Mouse (Mus musculus): ENCODE data around the gene Gigyf2. TPM values are rescaled to one million over a fixed set of nuclear protein-coding genes. Genes with fewer than 3 reads are reported as not detected.

Gene Gigyf2
- 59.4 and 93.4 TPM in 2 replicates for total RNA-seq (2015; ENCODE audit: low replicate concordance)
- 169 and 215 TPM in 2 replicates for total RNA-seq (2017; ENCODE audit: low replicate concordance)

GRCm38 (mm10) chr1:87326742-87327163 is at the start of gene Gigyf2:
Gigyf2 (plus strand) TSS chr1:87326998.
- peak; percentile 97 for ATAC-seq (replicated peaks; ENCODE audit: low FRiP score, poor library complexity, severe bottlenecking)

DNA sequence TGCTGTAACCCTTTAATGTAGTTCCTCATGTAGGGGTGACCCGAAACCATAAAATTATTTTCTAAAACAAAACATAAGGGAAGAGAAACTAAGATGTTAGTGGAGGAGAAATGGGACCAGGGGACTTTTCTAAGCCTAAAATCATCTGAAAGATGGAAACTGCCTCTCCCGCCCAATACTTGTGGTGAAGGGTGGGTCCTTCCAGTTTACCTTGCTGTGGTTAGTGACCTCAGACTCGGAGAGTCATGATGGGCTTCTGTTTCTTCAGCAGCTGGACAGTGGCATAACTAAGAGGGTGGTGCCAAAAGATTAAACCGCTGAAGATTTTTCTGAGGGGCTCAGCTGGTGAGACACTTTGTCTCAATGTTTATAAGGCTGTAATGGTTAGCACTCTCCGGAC is 46.5 kb upstream of the Gigyf2 start:
- ATAC-seq (replicated peaks; ENCODE audit: low FRiP score, poor library complexity, severe bottlenecking), result no peak

GRCm38 (mm10) chr1:87281599-87282412 is 45.0 kb upstream of the Gigyf2 start:
- no peak for ATAC-seq (replicated peaks; ENCODE audit: low FRiP score, poor library complexity, severe bottlenecking)

DNA sequence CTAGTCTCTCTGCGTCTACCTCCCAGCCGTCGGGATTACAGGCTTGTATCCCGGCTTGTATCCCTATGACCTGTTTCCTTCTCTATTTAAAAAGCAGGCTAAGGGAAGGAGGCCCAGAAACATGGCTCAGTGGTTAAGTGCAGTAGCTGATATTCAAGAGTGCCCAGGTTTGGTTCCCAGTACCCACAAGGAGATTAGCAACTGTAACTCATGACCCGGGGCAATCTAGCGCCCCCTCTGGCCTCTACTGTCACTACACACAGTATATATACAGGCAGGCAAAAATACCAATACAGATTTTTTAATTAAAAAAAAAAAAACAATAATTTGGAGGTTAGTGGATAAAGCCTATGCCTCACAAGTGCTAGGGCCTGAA is 44.4 kb upstream of the Gigyf2 start:
- no peak for ATAC-seq (replicated peaks; ENCODE audit: low FRiP score, poor library complexity, severe bottlenecking)

- no peak for ATAC-seq (replicated peaks; ENCODE audit: low FRiP score, poor library complexity, severe bottlenecking)
Measured at GRCm38 (mm10) chr1:87283410-87283960, 43.3 kb upstream of the Gigyf2 start.

DNA sequence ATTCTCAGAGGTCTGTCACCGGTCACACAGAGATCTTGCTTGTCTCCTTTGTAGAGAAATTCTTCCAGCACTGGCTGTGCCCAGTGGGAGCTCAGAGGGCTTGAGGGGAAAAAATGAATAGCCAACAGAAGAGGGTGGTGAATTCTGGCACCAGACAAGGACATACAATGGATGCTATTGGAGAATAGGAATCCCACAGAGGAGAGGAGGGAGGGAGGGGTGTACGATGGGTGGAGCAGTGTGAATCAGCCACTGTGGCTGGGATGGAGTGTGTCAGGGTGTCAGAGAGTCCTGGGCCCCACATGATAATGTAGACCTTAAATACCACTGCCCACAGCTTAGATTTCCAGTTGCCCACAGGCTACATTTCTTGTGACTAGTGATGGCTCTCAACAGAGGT is 39.7 kb upstream of the Gigyf2 start:
- ATAC-seq (replicated peaks; ENCODE audit: low FRiP score, poor library complexity, severe bottlenecking), result no peak

GRCm38 (mm10) chr1:87291416-87291815 is 35.4 kb upstream of the Gigyf2 start:
- no peak for ATAC-seq (replicated peaks; ENCODE audit: low FRiP score, poor library complexity, severe bottlenecking)

DNA sequence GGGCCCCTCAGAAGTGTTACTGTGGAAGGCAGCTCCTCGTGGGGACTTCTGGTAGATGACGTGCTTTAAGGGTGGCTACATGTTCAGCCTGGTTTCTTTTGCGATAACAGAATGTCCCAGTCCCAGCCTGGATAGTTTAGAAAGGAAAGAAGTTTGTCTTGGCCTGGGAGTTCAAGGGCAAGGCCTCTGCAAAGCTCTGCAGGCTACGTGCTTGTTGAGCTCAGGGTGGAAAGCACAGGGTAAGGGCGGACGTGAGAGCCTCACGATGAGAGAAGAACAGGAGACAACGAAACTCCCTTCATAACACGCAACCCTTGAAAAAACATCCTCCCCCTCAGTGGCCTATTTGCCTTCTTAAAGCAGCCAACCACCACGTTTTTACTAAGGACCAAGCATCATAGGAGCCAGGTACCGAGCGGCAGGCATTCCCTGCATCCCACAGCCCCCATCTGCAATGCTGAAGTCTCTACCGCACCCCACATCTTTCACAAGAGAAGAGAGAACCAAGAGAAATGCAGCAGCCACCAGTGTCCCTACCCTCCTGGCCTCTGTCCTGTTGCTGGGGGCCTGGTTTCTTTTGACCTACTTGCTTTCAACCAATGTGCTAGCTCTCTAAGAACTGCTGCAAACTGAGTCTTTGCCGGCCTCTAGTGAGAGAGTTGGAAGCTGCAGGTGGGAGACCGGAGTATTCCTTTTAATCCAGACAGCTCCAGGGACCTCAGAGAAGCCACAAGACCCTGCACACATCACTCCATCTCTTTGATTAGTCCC is 34.2 kb upstream of the Gigyf2 start:
- ATAC-seq (replicated peaks; ENCODE audit: low FRiP score, poor library complexity, severe bottlenecking), result no peak

- ATAC-seq (replicated peaks; ENCODE audit: low FRiP score, poor library complexity, severe bottlenecking), result no peak
Measured at GRCm38 (mm10) chr1:87294063-87294710, 32.6 kb upstream of the Gigyf2 start.

DNA sequence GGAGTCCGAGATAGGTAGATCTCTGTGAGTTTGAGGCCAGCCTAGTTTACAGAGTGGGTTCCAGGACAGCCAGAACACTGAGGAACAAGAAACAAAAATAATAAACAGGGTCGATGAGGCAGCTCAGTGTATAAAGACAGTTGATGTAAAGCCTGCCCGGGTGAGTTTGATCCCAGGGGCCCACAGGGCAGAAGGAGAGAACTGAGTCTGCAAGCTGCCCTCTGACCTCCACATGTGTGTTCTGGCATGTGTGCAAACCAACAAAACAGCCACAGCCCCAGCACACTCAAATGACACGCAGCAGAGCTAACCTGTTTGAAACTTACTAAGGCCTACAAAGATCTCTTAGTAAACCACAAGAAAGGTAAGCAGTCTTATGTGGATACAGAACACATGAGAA is 31.8 kb upstream of the Gigyf2 start:
- no peak for ATAC-seq (replicated peaks; ENCODE audit: low FRiP score, poor library complexity, severe bottlenecking)

GRCm38 (mm10) chr1:87297346-87297925 is 29.4 kb upstream of the Gigyf2 start:
- ATAC-seq (replicated peaks; ENCODE audit: low FRiP score, poor library complexity, severe bottlenecking), result no peak

DNA sequence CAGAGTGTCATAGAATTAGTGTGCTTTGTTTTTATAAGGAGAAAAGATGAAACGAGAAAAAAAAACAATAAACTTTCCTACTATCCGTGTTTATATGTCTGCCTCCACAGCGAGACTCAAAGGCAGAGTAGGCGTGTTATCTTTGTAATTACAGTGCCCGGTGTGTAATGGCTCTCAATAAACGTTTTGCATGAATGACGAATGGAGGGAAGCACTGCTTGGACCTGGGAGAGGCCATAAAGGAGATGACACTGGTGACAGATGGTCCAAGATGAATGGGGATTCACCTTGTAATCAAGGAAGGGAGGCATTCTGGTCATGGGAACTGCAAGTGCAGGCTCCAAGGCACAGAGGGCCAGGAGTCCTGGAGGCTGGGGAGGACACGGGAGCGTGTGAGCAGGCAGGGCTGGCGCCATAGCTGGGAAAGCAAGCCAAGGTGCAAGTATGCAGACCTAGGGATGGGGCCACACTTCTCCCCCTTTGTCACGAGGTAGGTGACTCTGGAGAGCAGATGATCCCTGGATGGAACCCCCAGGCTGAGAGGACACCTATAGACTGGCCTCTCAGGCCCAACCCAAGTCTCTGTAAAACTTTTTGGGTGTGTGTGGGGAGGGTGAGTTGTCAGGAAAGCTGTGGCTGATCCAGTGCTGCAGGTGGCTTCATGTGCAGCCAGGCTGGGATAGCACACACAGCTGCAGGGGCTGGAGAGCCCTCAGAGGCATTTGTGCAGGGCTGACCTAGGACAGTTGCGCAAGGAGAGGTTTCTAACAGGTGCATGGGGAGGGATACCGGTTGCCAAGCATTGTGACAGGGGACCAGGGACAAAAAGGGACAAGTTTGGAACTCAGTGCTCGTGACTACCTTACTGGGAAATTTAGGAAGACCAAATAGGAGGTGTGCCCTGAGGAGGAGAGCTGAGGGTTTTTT is 26.2 kb upstream of the Gigyf2 start:
- no peak for ATAC-seq (replicated peaks; ENCODE audit: low FRiP score, poor library complexity, severe bottlenecking)

DNA sequence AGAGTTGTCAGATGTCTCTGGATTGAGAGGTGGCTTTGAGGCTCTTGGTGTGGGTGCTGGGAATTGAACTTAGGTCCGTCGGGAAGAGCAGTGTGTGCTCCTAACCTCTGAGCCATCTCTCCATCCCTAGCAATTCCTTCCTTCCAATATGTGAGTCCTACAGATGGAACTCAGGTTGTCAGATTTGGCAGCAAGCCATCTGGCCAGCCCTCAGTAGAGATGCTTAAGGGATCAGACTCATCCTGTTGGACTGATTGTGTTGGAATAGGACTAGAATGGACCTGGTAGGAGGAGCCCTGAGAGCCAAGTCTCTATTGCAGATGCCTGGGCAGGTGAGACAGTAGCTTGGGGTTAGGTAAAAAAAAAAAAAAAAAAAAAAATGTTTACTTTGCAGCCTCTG is 24.8 kb upstream of the Gigyf2 start:
- ATAC-seq (replicated peaks; ENCODE audit: low FRiP score, poor library complexity, severe bottlenecking), result no peak

GRCm38 (mm10) chr1:87308952-87309351 is 17.8 kb upstream of the Gigyf2 start:
- ATAC-seq (replicated peaks; ENCODE audit: low FRiP score, poor library complexity, severe bottlenecking), result no peak

- ATAC-seq (replicated peaks; ENCODE audit: low FRiP score, poor library complexity, severe bottlenecking), result no peak
Measured at GRCm38 (mm10) chr1:87309621-87310020, 17.2 kb upstream of the Gigyf2 start.

GRCm38 (mm10) chr1:87312681-87313080 is 14.1 kb upstream of the Gigyf2 start:
- no peak for ATAC-seq (replicated peaks; ENCODE audit: low FRiP score, poor library complexity, severe bottlenecking)

GRCm38 (mm10) chr1:87313116-87313515 is 13.7 kb upstream of the Gigyf2 start:
- ATAC-seq (replicated peaks; ENCODE audit: low FRiP score, poor library complexity, severe bottlenecking), result no peak

DNA sequence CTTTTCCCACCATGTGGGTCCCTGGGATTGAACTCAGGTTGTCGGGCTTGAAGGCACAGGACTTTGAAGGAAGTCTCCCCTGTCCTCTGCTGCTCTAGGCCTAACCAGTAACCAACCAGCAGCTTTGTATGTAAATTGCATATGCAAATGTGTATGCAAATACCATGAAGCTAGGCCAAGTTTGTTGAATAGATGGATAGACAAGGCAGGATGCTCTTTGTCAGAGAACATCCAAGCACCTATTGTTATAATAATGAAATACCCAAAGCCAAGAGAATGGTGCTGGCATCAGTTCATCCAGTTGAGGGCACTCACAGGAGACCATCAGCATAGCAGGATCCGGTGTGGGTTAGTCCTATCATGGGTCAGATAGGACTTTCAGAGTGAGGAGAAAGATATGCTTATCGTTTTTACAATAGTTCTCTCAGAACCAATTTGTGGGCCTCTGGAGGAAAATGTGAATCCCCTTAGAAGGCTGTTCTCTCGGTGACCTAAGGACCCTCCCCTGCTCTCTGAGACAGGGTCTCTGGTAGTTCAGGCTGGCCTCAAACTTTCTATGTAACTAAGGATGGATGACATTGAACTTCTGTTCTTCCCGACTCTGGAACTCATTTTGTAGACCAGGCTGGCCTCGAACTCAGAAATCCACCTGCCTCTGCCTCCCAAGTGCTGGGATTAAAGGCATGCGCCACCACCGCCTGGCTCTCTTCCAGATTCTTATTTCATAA is 12.8 kb upstream of the Gigyf2 start:
- no peak for ATAC-seq (replicated peaks; ENCODE audit: low FRiP score, poor library complexity, severe bottlenecking)
